Mouse (Mus musculus): Measurements from ENCODE around the gene Slc43a3. TPM values are rescaled to one million over a fixed set of nuclear protein-coding genes. Genes with fewer than 3 reads are reported as not detected.

The Slc43a3 gene
- total RNA-seq, 4 experiments from 2014 or later, result 1.1 to 3.1 (median 2.1) TPM; not detected in 1

DNA sequence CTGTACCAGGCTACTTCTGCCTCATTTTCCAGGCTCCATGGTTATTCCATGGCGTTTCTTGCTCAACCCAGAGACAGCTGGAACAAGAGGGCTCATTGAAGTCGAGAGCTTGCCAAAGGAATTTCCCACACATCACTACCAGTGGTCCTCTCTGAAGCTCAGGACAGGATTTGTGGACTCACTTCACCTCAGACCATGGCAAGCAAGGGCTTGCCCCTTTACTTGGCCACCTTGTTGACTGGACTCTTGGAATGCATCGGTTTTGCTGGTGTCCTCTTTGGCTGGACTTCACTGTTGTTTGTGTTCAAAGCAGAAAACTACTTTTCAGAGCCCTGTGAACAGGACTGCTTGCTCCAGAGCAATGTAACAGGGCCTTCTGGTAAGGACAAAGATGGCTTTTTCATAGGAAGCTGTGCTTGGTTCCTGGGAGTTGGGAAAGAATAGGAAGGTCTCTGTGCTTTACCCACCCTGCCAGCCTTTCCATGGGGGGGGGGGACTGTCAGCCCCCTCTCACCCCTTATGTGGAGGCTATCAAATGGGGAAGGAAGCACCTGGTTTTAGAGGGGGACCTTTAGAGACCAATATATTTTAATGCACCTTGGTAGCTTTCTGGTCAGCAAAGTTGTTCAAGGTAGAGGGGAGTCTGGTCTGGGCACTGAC lies 1.2 kb downstream of the Slc43a3 start:
- DNase-seq (ENCODE audit: low spot score in 2 of 2), result no peak

DNA sequence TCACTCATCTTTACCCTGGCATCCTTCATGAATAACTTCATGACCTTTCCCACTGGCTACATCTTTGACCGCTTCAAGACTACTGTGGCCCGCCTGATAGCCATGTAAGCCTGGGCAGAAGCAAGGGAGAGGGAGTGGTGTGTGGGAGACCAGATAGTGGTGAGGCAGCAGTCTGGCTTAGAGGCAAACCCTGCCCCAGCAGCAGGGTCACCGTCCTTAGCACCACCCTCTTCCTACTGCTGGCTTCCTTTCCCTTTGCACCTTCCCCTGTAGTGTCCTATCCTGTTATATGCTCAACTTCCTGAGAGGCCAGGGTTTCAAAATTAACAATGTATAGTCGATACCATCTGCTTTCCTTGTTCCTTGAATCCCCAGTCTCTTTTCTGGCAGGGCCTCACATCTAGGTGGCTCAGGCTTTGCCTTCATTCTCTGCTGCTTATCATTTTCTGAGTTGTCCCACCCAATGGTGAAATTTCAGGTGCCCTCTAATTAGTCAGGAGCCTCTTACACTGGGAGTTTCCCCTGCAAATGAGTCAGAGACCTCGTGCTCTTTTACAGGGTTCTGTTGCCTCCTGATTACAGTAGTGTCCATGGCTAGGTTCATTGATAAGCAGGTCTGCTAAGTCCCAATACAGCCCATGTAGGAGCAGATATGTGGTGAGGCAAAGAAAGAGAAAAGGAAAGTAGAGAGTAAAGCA lies 2.0 kb downstream of the Slc43a3 start:
- no peak for DNase-seq (ENCODE audit: low spot score in 2 of 2)

DNA sequence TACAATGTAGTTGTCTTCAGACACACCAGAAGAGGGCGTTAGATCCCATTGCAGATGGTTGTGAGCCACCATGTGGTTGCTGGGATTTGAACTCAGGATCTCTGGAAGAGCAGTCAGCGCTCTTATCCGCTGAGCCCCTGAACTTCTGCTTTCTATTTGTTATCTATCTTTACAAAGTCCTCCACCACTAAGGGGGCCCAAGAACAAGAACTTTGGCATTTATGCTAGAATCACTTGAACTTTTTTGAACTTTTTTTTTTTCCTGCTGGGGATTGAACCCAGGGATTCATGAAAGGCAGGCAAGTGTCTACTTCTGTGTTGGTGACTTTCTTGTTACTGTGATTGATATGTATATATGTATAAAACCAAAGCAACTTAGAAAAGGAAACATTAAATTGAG lies 2.9 kb downstream of the Slc43a3 start:
- DNase-seq (ENCODE audit: low spot score in 2 of 2), result no peak

DNA sequence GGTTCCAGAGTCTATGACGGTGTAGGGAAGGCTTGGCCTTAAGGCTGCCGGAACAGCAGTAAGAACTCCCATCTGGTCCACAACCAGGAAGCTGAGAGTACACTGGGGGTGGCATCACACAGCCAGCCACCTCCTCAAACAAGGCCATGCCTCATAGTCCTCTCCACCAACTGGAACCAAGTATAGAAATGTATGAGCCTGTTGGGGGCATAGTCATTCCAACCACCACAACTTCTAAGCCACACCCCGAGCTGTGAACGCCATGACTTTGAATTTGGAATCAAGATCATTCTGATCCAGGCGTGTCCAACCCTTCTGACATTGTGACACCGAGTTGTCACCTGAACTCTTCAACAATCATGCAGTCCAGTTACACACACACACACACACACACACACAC lies 3.3 kb downstream of the Slc43a3 start:
- no peak for DNase-seq (ENCODE audit: low spot score in 2 of 2)

GRCm38 (mm10) chr2:84941332-84941731 lies 5.0 kb downstream of the Slc43a3 start:
- DNase-seq (ENCODE audit: low spot score in 2 of 2), result no peak

GRCm38 (mm10) chr2:84941795-84942194 lies 5.4 kb downstream of the Slc43a3 start:
- DNase-seq (ENCODE audit: low spot score in 2 of 2), result no peak

GRCm38 (mm10) chr2:84947154-84947771 lies 10.9 kb downstream of the Slc43a3 start:
- DNase-seq (ENCODE audit: low spot score in 2 of 2), result no peak

GRCm38 (mm10) chr2:84948252-84948651 lies 11.9 kb downstream of the Slc43a3 start:
- no peak for DNase-seq (ENCODE audit: low spot score in 2 of 2)

- DNase-seq (ENCODE audit: low spot score in 2 of 2), result no peak
These were observed 12.3 kb downstream of the Slc43a3 start for GRCm38 (mm10) chr2:84948721-84949120.

DNA sequence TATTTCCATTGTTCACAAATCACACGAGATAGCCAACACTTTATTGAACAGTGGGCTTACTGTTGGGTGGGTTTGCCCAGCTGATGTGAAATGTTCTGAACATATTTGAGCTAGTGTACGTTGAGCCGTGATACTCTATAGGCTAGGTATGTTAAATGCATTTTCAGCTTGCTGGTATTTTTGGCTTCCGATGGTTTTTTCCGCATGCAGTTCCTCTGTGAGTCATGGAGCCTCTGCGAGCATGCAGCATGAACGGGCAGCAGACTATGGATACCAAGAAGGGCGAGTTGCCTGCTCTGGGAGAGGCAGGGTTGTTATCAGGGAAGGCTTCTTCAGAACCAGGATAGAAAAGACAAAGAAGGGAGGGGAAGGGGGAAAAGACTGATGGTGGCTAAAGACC lies 14.6 kb downstream of the Slc43a3 start:
- no peak for DNase-seq (ENCODE audit: low spot score in 2 of 2)

- DNase-seq (ENCODE audit: low spot score in 2 of 2), result no peak
These were observed 15.9 kb downstream of the Slc43a3 start for GRCm38 (mm10) chr2:84952251-84952650.

DNA sequence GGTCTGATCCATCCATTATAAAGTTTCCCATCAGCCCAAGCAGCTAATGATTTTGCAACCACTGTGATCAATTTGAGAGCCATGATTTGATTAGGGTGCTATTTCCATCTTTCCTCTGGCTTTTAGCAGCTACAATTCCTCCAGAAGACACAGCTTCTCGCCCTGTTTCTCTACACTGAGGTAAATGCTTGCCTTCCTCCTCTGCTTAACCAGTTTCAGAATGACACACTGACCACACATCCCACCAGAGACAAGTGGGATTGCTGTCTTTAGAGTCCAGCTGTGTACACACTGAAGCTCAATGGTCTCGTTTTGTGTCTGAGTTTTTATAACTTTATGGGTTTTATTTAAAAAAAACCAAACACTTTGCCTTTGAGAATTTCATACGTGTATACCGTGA lies 16.3 kb downstream of the Slc43a3 start:
- DNase-seq (ENCODE audit: low spot score in 2 of 2), result no peak

DNA sequence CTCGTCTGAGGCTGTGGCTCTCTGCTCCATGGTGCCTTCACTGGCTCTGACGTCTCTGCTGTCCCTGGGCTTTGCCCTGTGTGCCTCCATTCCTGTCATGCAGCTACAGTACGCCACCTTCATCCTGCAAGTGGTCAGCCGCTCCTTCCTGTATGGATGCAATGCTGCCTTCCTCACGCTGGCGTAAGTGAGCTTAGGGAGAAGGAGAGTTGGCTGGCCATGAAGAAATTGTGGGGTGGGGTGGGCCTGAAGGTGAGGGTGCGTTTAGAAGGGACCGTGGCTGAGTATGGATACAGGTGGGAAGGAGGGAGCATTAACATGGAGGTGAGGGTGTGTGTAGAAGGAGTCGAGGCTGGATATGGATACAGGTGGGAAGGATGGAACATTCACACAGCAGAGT lies 19.1 kb downstream of the Slc43a3 start:
- no peak for DNase-seq (ENCODE audit: low spot score in 2 of 2)

DNA sequence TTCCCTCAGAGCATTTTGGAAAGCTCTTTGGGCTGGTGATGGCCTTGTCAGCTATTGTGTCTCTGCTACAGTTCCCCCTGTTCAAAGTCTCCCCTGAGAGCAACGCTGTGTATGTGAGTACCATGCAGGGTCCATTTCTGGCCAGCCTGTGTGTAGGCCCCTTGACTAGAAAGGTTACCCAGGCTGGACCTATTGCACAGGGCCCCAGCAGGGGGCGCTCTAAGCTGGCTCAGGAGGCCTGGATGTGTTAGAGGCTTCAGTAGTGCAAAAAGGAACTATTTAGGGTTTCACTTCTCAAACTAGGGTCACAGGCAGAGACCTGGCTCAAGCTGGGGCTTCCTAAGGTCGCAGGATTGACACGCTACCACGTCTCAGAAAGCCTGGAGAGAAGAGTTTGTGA lies 19.9 kb downstream of the Slc43a3 start:
- DNase-seq (ENCODE audit: low spot score in 2 of 2), result peak in 1 of 2 experiments; percentile 46

DNA sequence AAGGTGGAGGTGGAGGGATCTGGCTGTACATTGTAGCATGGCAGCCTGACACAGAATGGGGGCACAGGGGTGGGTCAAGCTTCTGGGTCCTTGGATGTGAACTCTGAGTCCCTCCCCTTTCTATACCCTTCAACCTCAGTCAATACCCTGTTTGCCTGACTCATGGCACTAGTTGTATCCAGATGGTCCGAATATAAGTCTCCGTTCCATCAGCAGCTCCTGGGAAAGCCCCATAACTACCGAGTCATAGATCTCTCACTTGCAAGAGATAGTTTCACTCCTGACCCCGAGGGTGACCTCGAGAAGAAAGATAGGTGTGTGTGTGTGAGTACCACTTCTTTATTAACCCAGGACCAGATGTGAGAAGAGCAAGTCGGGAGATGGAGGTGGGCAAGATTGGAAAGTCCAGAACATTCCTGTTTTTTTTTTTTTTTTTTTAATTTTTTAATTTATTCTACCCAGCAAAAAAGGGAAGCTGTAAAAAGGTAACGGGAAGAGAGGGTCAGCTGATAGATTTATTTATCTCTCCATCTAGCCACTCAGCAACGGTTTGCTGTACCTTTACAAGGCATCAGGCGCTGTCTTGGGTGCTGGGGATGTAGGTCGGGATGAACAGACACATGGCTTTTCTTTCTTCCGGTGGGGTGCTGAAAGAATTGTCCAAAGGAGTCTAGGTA lies 22.3 kb downstream of the Slc43a3 start:
- DNase-seq (ENCODE audit: low spot score in 2 of 2), result no peak

- DNase-seq (ENCODE audit: low spot score in 2 of 2), result no peak
These were observed 24.9 kb downstream of the Slc43a3 start for GRCm38 (mm10) chr2:84961300-84961699.

DNA sequence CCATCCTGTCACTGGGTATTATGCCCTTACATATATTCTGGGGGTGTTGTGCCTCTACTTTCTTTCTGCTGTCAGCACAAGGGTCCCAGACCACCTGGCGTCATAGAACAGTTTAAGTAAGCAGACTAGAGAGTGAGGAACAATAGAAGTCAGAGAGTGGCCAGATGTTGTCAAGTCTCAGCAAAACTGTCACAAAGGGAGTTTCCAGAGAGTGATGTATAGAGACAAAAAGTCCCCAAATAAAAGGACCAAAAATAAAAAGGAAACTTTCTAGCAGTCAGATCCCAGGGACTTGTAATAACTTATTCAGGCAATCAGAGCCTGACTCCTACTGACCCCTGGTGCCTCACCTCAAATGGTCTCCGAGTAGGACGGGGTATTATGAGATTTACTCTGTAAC lies 25.5 kb downstream of the Slc43a3 start:
- no peak for DNase-seq (ENCODE audit: low spot score in 2 of 2)

DNA sequence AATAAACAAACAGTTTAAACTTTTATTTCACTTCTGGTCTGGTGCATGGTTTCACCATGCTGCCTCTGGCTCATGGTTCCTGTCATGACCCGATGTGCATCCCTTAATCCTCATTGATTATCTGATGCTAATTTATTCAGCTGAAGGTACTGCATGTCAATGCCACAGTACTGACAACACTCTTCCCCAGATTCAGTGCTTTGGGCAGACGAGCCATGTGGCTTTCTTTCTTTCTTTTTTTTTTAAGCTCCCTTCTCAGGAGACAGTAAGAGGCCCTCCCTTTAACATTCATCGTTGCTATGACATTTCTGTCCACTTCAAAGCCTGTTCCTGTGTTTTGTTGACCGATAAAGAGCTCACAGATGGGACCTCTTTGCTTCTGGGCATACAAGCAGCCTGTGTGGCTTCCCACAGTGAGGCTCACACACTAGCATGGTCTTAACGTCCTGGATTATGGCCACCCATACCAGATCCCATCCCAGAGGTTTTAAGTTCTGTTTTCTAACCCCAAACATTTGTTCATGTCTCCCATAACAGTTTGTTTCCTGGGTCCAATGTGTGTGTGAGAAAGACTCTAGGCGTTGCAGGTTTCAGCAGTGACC lies 26.6 kb downstream of the Slc43a3 start:
- no peak for DNase-seq (ENCODE audit: low spot score in 2 of 2)

- no peak for DNase-seq (ENCODE audit: low spot score in 2 of 2)
These were observed 27.9 kb downstream of the Slc43a3 start for GRCm38 (mm10) chr2:84964111-84964801.

- DNase-seq (ENCODE audit: low spot score in 2 of 2), result no peak
These were observed 31.1 kb downstream of the Slc43a3 start for GRCm38 (mm10) chr2:84967318-84967991.

- DNase-seq (ENCODE audit: low spot score in 2 of 2), result no peak
These were observed 39.2 kb downstream of the Slc43a3 start for GRCm38 (mm10) chr2:84975580-84975979.

Measured in layer of hippocampus, adult 8-10 months (tissue).